Mouse (Mus musculus): ENCODE data around the gene Stambp. TPM values are rescaled to one million over a fixed set of nuclear protein-coding genes. Genes with fewer than 3 reads are reported as not detected.

The Stambp gene
- 32.3 TPM for polyA plus RNA-seq (2017; shearing (Covaris generic))

DNA sequence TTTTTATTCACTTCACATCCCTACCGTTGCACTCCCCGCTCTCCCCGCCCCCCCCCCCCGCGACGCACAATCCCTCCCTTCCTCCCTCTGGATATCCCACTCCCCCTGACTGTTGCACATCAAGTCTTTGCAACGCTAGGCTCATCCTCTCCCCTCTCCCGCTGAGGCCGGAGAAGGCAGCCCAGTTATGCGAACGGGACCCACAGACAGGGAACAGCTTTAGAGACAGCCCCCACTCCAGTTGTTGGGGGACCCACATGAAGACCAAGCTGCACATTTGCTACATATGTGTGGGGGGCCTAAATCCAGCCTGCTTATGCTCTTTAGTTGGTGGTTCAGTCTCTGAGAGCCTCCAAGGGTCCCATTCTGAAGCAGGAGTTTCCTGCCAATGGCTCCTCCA lies at the start of gene Stambp:
Gene Stambp (minus strand): TSS at position 59 of the 400 bp plus-strand sequence.

DNA sequence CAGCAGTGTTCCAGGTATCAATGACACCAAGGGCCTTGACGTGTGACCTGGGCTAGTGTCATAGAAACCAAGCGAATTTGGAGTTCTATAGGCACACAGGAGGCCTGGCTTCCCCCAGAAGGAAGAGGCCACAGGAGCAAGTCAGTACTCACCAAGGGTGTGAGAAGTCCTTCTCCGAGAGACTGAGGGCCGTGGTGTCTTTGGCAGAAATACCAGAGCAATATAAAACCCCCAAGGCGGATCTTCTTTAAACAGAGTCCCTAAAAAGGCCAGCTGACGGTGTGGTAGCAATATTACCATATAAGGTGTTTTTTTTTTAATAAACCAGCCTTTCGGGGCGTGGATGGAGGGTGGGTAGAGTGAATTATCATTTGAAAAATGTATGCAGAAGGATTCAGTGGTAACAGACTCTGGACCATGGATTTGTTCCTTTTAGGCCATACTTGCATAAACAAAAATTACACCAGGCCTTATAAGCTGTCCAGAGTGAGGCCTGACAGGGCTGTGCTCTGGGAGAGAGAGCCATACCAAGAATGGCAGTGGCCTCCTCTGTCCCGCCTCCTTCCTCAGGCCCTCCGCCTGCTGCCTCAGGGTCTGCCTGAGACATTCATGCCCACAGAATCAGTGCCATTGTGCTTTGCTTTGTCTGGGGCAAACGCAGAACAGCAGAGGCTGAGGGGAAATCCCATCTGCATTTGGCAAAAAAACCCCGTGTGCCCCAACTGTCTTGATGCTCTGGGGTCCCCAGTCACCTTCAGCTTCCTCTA lies 36.3 kb downstream of the Stambp start, which contains the start of gene Actg2:
Gene Actg2 (minus strand): TSS at position 238 of the 767 bp plus-strand sequence.

DNA sequence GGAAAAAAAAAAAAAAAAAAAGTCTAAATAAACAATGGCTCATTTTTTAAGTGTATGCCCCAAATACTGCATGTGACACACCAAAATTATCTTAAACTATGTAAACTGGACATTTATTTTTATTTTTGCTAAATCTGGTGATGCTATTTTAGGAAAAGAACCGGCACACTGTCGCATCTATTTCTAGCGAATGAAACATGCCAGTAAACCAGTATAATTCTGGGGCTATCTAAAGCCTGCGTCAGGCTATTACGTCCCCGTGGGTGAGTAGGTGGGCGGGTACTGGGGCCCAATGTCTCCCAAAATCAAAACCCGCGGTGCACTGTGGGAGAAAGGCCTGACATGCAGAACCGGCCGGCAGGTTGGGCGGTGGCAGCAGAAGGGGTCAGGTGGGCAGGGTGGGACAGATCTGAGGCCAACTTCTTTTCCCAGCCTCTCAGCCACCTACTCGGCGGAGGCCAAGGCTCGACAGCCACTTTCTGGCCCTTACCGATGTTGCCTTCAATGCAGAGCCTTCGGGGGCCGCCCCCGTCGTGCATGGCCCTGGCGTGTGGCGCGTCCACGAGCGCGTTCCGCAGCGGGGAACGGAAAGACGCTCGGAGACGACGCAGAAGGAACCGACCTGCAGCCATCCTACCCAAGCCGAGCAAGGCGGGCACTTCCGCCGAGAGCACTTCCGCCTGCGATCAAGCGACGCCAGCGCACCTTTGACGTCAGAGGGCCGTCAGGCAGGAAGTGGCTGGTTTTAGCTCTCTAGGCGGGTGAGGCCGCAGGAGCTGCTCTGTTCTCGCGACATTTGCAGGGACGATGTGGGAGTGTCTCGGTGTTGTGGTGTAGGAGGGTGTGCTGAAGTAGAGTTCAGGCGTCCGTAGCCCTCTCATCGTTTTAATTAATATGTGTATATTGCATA lies 66.0 kb downstream of the Stambp start, which contains the start of gene Dguok:
Gene Dguok (minus strand): TSS at position 712 of the 910 bp plus-strand sequence.

Other genes with a start within 250 kb of the Stambp start
- 72.1 TPM for gene Mthfd2, start 246.8 kb downstream of the Stambp start, polyA plus RNA-seq (2017; shearing (Covaris generic))
- gene Mob1a, start 246.7 kb downstream of the Stambp start, polyA plus RNA-seq (2017; shearing (Covaris generic)), result 160 TPM
- gene Bola3, start 223.6 kb downstream of the Stambp start, polyA plus RNA-seq (2017; shearing (Covaris generic)), result 102 TPM
- gene Tet3, start 113.6 kb downstream of the Stambp start, polyA plus RNA-seq (2017; shearing (Covaris generic)), result 66.2 TPM
- 130 TPM for gene Dguok, start 65.8 kb downstream of the Stambp start, polyA plus RNA-seq (2017; shearing (Covaris generic))
- gene Actg2, start 36.5 kb downstream of the Stambp start, polyA plus RNA-seq (2017; shearing (Covaris generic)), result 11.8 TPM
- gene Clec4f, start 83.5 kb upstream of the Stambp start, polyA plus RNA-seq (2017; shearing (Covaris generic)), result not detected
- gene Cd207, start 105.1 kb upstream of the Stambp start, polyA plus RNA-seq (2017; shearing (Covaris generic)), result 0.12 TPM
- gene Vax2, start 138.5 kb upstream of the Stambp start, polyA plus RNA-seq (2017; shearing (Covaris generic)), result 0.53 TPM
- gene Atp6v1b1, start 170.3 kb upstream of the Stambp start, polyA plus RNA-seq (2017; shearing (Covaris generic)), result not detected
- 0.10 TPM for gene Ankrd53, start 189.9 kb upstream of the Stambp start, polyA plus RNA-seq (2017; shearing (Covaris generic))
- gene Tex261, start 203.1 kb upstream of the Stambp start, polyA plus RNA-seq (2017; shearing (Covaris generic)), result 106 TPM
- 28.9 TPM for gene Nagk, start 222.3 kb upstream of the Stambp start, polyA plus RNA-seq (2017; shearing (Covaris generic))